Mouse (Mus musculus): ENCODE data around the gene Cacna1d. TPM values are rescaled to one million over a fixed set of nuclear protein-coding genes. Genes with fewer than 3 reads are reported as not detected.

Gene Cacna1d
- total and polyA plus RNA-seq, 3 experiments, result not detected

- no peaks in the 10 kb centered on the region for H3K4me1 ChIP-seq (ENCODE audit: control insufficient read depth in 1 of 2, insufficient read depth in 2 of 2, low read length in 2 of 2)
- DNase-seq (ENCODE audit: low read depth, low spot score), result peak; percentile 54
Observed at GRCm38 (mm10) chr14:30512896-30513295, 21.6 kb upstream of the Cacna1d start.

GRCm38 (mm10) chr14:30510214-30510763, 19.0 kb upstream of the Cacna1d start:
- Histone ChIP-seq H3K9ac (ENCODE audit: control insufficient read depth, low read depth, low read length, poor library complexity, severe bottlenecking) (no peak overlapping the region), H3K27ac (ENCODE audit: control insufficient read depth, low read depth, low read length) (no peak overlapping the region), H3K79me2 (ENCODE audit: control insufficient read depth, insufficient read depth, low read length, poor library complexity) (no peaks in the 10 kb centered on the region), H3K4me1 (ENCODE audit: control insufficient read depth in 1 of 2, insufficient read depth in 2 of 2, low read length in 2 of 2) (peaks cover 0 to 2% of the 10 kb centered on the region in 2 experiments; a peak in 1 of 4 replicates), H3K27me3 (ENCODE audit: control insufficient read depth in 1 of 2, insufficient read depth in 2 of 2, low read length in 2 of 2) (no peaks in the 10 kb centered on the region), H3K36me3 (ENCODE audit: control insufficient read depth in 1 of 2, insufficient read depth in 2 of 2, low read length in 2 of 2) (peaks cover 3 to 23% of the 10 kb centered on the region in 2 experiments; a peak in 3 of 4 replicates), H3K4me3 (ENCODE audit: control insufficient read depth in 1 of 2, insufficient read depth in 1 of 2, low read depth in 2 of 2, low read length in 2 of 2) (no peak overlapping the region), H3K9me3 (replicated peaks; ENCODE audit: insufficient read depth, low read length) (no peaks in the 10 kb centered on the region)
- no peak for TF ChIP-seq MAX (IDR thresholded peaks at IDR 0.05; ENCODE audit: low read length)
- no peak for TF ChIP-seq POLR2AphosphoS5 (IDR thresholded peaks at IDR 0.05; ENCODE audit: borderline replicate concordance, low read depth, low read length)
- no peak for TF ChIP-seq USF2 (IDR thresholded peaks at IDR 0.05; ENCODE audit: borderline replicate concordance in 1 of 2, insufficient read depth in 1 of 2, low read depth in 1 of 2, low read length in 2 of 2)
- no peak for TF ChIP-seq SMC3 (IDR thresholded peaks at IDR 0.05; ENCODE audit: low read depth, low read length)
- no peak for TF ChIP-seq GABPA (IDR thresholded peaks at IDR 0.05; ENCODE audit: low read depth, low read length)
- TF ChIP-seq POLR2AphosphoS2 (IDR thresholded peaks at IDR 0.05; ENCODE audit: low read length), result no peak
- TF ChIP-seq USF1 (IDR thresholded peaks at IDR 0.05; ENCODE audit: low read depth, low read length), result no peak
- no peak for DNase-seq (ENCODE audit: low read depth, low spot score)

More at GRCm38 (mm10) chr14:30512896-30513295, 21.6 kb upstream of the Cacna1d start:
- Histone ChIP-seq H3K4me3 (ENCODE audit: control insufficient read depth in 1 of 2, insufficient read depth in 1 of 2, low read depth in 2 of 2, low read length in 2 of 2) (no peak overlapping the region), H3K27me3 (ENCODE audit: control insufficient read depth in 1 of 2, insufficient read depth in 2 of 2, low read length in 2 of 2) (no peaks in the 10 kb centered on the region), H3K27ac (ENCODE audit: control insufficient read depth, low read depth, low read length) (no peak overlapping the region), H3K9me3 (replicated peaks; ENCODE audit: insufficient read depth, low read length) (no peaks in the 10 kb centered on the region), H3K79me2 (ENCODE audit: control insufficient read depth, insufficient read depth, low read length, poor library complexity) (no peaks in the 10 kb centered on the region), H3K9ac (ENCODE audit: control insufficient read depth, low read depth, low read length, poor library complexity, severe bottlenecking) (no peak overlapping the region), H3K36me3 (ENCODE audit: control insufficient read depth in 1 of 2, insufficient read depth in 2 of 2, low read length in 2 of 2) (peaks cover 3 to 23% of the 10 kb centered on the region in 2 experiments; a peak in 2 of 4 replicates)
- TF ChIP-seq ZMIZ1 (IDR thresholded peaks at IDR 0.05; ENCODE audit: low read depth, low read length) (no peak), RCOR1 (IDR thresholded peaks at IDR 0.05; ENCODE audit: low read depth, low read length) (peak; percentile 25; the same call in 1 of the 2 replicates), JUND (IDR thresholded peaks at IDR 0.05; ENCODE audit: low read depth, low read length) (no peak), SMC3 (IDR thresholded peaks at IDR 0.05; ENCODE audit: low read depth, low read length) (no peak), ETS1 (IDR thresholded peaks at IDR 0.05; ENCODE audit: low read depth, low read length) (no peak), CHD2 (IDR thresholded peaks at IDR 0.05; ENCODE audit: low read length) (no peak), USF1 (IDR thresholded peaks at IDR 0.05; ENCODE audit: low read depth, low read length) (no peak), CTCF (IDR thresholded peaks at IDR 0.05 in 2 of 3, conservative IDR thresholded peaks at IDR 0.05 in 1 of 3; ENCODE audit: control insufficient read depth in 1 of 3, insufficient read depth in 1 of 3, low read depth in 2 of 3, low read length in 3 of 3, poor library complexity in 1 of 3, severe bottlenecking in 1 of 3) (no peak), MXI1 (IDR thresholded peaks at IDR 0.05; ENCODE audit: low read depth, low read length) (no peak), MEF2A (IDR thresholded peaks at IDR 0.05; ENCODE audit: extremely low read depth, insufficient replicate concordance, low read depth, low read length, poor library complexity, severe bottlenecking) (no peak), UBTF (IDR thresholded peaks at IDR 0.05; ENCODE audit: borderline replicate concordance, insufficient read depth, low read depth, low read length) (no peak), POLR2AphosphoS5 (IDR thresholded peaks at IDR 0.05; ENCODE audit: borderline replicate concordance, low read depth, low read length) (no peak), KAT2A (conservative IDR thresholded peaks at IDR 0.05; ENCODE audit: low read depth, low read length) (no peak), ZNF384 (IDR thresholded peaks at IDR 0.05; ENCODE audit: low read depth, low read length) (no peak), TCF12 (IDR thresholded peaks at IDR 0.05; ENCODE audit: low read depth, low read length) (peak; percentile 16; the same call in 1 of the 2 replicates), CHD1 (IDR thresholded peaks at IDR 0.05; ENCODE audit: low read depth, low read length) (no peak), MAX (IDR thresholded peaks at IDR 0.05; ENCODE audit: low read length) (no peak), ZKSCAN1 (IDR thresholded peaks at IDR 0.05; ENCODE audit: low read depth, low read length) (no peak), GABPA (IDR thresholded peaks at IDR 0.05; ENCODE audit: low read depth, low read length) (no peak), MAFK (IDR thresholded peaks at IDR 0.05; ENCODE audit: borderline replicate concordance, low read depth, low read length) (no peak), HCFC1 (IDR thresholded peaks at IDR 0.05; ENCODE audit: low read depth, low read length) (no peak), MYB (IDR thresholded peaks at IDR 0.05; ENCODE audit: low read depth, low read length) (no peak), NELFE (IDR thresholded peaks at IDR 0.05; ENCODE audit: low read depth, low read length) (no peak), EP300 (IDR thresholded peaks at IDR 0.05; ENCODE audit: low read depth in 1 of 2, low read length in 2 of 2) (peak; percentile 11 to 59; a peak in 3 of 4 replicates)

Data from MEL (cell line).